Comparison of ENCODE assay signal across 11 mouse cellular contexts in the genomic region with DNA sequence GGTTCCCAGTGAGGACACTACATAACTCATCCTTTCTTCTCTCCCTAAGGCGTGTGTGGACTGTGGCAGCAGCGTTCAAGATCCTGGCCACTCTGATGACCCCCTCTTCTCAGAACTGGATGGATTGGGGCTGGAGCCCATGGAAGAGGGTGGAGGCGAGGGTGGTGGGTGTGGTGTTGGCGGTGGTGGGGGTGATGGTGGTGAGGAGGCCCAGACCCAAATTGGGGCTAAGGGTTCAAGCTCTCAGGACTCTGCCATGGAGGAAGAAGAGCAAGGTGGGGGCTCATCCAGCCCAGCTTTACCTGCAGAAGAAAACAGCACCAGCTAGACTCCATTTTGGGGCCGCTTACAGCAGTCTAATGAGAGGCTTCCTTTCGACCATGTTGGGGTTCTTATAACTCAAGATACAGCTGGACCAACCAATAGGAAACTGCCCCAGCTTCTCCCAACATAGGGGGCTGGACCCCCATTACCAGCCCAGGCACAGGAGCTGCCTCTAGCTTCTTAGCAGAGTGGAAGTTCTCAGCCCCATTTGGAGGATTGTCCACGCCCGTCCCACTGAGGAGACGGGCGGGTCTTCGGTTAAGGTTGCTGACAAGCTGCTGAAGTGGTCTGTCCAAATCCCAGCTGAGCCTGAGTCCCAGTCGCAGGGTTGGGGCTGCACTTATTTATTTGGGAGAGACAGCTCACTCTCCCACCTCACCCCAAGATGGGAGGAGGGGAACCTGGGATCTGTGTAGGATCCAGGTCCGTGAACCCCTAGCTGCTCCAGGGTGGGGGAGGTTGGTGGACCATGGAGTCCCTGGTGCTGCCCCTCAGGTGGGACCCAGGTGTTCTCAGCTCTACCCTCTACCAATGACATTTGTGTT. TPM values are rescaled to one million over a fixed set of nuclear protein-coding genes. Genes with fewer than 3 reads are reported as not detected.
A peak's percentile ranks its signal among the peaks of the same experiment; 100 is the strongest.
DNase-seq lines count a peak whose midpoint lies in the region; ATAC-seq and TF ChIP-seq lines count a peak whose summit lies in the region.
"Had no signal": no experiment of that assay in that cellular context is flagged by ENCODE, and none has a peak within 500 bp of the region (broad histone marks: within the 10 kb centered on the region; RNA-seq: fewer than 3 reads in every experiment).

No protein-coding gene starts in this region.

- H3K27me3 ChIP-seq in liver, embryonic 14.5 days (ENCODE audit: control insufficient read depth, insufficient read depth, low read length) = no peaks in the 10 kb centered on the region; the same call in 1 of the 2 replicates

- H3K9ac ChIP-seq in liver, embryonic 14.5 days (replicated peaks) = no peak overlapping the region

- ATAC-seq in liver, embryonic 14.5 days (ENCODE audit: insufficient read depth) = no peak

- H3K36me3 ChIP-seq in liver, embryonic 14.5 days (replicated peaks; ENCODE audit: control insufficient read depth, insufficient read depth, low read depth) = peaks cover 3% of the 10 kb centered on the region; the same call in 1 of the 2 replicates

- intact Hi-C loops in gastrocnemius, postnatal 14 days (cut with DNase I; ENCODE audit: low total_unique reads) = no loop called here

- no peaks in the 10 kb centered on the region for H3K9me3 ChIP-seq in liver, embryonic 14.5 days (ENCODE audit: control insufficient read depth, low read length)
- H3K9me3 ChIP-seq: megakaryocyte, embryonic 14.5 days had no signal

- 81% methylated on average over 13 of the region's 13 CpGs for WGBS in lung, adult 2 months
- 66% methylated on average over 13 of the region's 13 CpGs for WGBS in liver, embryonic 14.5 days (ENCODE audit: insufficient replicate concordance)

- peak overlapping the region; percentile 75 for H3K4me2 ChIP-seq in liver, embryonic 14.5 days (ENCODE audit: low read depth)

- H3K4me3 ChIP-seq in lung, adult 2 months (replicated peaks; ENCODE audit: extremely low read depth, low read depth, low read length) = no peak overlapping the region
- no peak overlapping the region for H3K4me3 ChIP-seq in liver, embryonic 14.5 days (ENCODE audit: insufficient read depth in 1 of 2, low read depth in 2 of 2, low read length in 2 of 2)

- no peak for TF ChIP-seq CTCF in lung, adult 2 months (IDR thresholded peaks at IDR 0.05; ENCODE audit: insufficient read depth, low read length)
- TF ChIP-seq CTCF in liver, embryonic 14.5 days (IDR thresholded peaks at IDR 0.05; ENCODE audit: low read depth) = no peak

- peak; percentile 33; the same call in 1 of the 2 replicates for TF ChIP-seq POLR2A in lung, adult 2 months (IDR thresholded peaks at IDR 0.05; ENCODE audit: borderline replicate concordance, extremely low read depth, low read depth, low read length)

- H3K27ac ChIP-seq in liver, embryonic 14.5 days = no peak overlapping the region
- H3K27ac ChIP-seq: kidney, postnatal 0 days had no signal

- TF ChIP-seq EP300 in liver, embryonic 14.5 days (IDR thresholded peaks at IDR 0.05; ENCODE audit: low read depth) = no peak

- DNase-seq in gastrocnemius, postnatal 10 days = peak; percentile 13
- DNase-seq in gastrocnemius, postnatal 14 days = no peak
- no peak for DNase-seq in lung, adult 2 months
- DNase-seq in lung, postnatal 25 days (ENCODE audit: low spot score) = no peak
- DNase-seq in T-cell, adult 2 months (ENCODE audit: low spot score) = peak; percentile 14
- DNase-seq in liver, embryonic 14.5 days (ENCODE audit: low read depth in 3 of 3, low spot score in 3 of 3) = no peak
- no peak for DNase-seq in ovary, adult 18-20 months (ENCODE audit: low spot score)
- no peak for DNase-seq in gastrocnemius, adult 8-10 months (ENCODE audit: low spot score in 2 of 2)
- DNase-seq: right cerebral cortex, postnatal 14 days had no signal

- peaks cover 4% of the 10 kb centered on the region; the same call in 1 of the 2 replicates for H3K4me1 ChIP-seq in lung, adult 2 months (ENCODE audit: control insufficient read depth, insufficient read depth, low read length)
- H3K4me1 ChIP-seq in liver, embryonic 14.5 days (replicated peaks; ENCODE audit: control insufficient read depth in 2 of 2, insufficient read depth in 2 of 2, low read length in 1 of 2) = peaks cover 4 to 17% of the 10 kb centered on the region in 2 experiments

RNA-seq across cellular contexts. Expression of a gene that starts 10.9 kb away (rescaled TPM):
- total RNA-seq in gastrocnemius, postnatal 10 days (2021) = not detected
- under 1 TPM in 1 of 2 experiments, not detected in 1; 0.10 TPM for total RNA-seq in gastrocnemius, postnatal 14 days (2021)
- polyA plus RNA-seq in lung, adult 2 months (2012; rRNA removed) = 0.25 and 0.95 TPM in 2 replicates
- polyA plus RNA-seq in liver, embryonic 14.5 days (2012; rRNA removed) = 0.08 and 0.12 TPM in 2 replicates
- polyA plus RNA-seq in liver, embryonic 14.5 days (2014; fragmentation: Nextera tagmentation; extraction: Ambion mirVana) = 0.05 TPM in 1 of 2 replicates, not detected in the other
- not detected for total RNA-seq in gastrocnemius, adult 8-10 months (2022)

RNA-seq across cellular contexts. Expression of a gene that starts 13.1 kb away (rescaled TPM):
- total RNA-seq in gastrocnemius, postnatal 10 days (2021) = under 1 TPM; 0.27 to 0.49 TPM
- under 1 TPM in 1 of 2 experiments, not detected in 1; 0.18 TPM for total RNA-seq in gastrocnemius, postnatal 14 days (2021)
- polyA plus RNA-seq in lung, adult 2 months (2012; rRNA removed) = 1.1 and 1.2 TPM in 2 replicates
- polyA plus RNA-seq in liver, embryonic 14.5 days (2012; rRNA removed) = 0.05 and 0.08 TPM in 2 replicates
- not detected in 2 replicates for polyA plus RNA-seq in liver, embryonic 14.5 days (2014; fragmentation: Nextera tagmentation; extraction: Ambion mirVana)
- under 1 TPM in 1 of 4 experiments, not detected in 3; 0.18 TPM for total RNA-seq in gastrocnemius, adult 8-10 months (2022)

RNA-seq across cellular contexts. Expression of a gene that starts 14.2 kb away (rescaled TPM):
- total RNA-seq in gastrocnemius, postnatal 10 days (2021) = 10 to 100 TPM; 17.5 to 78.6 TPM
- 10 to 100 TPM; 22.1 to 77.5 TPM for total RNA-seq in gastrocnemius, postnatal 14 days (2021)
- polyA plus RNA-seq in lung, adult 2 months (2012; rRNA removed) = 36.8 and 78.5 TPM in 2 replicates
- polyA plus RNA-seq in liver, embryonic 14.5 days (2012; rRNA removed) = 1.8 and 1.9 TPM in 2 replicates
- polyA plus RNA-seq in liver, embryonic 14.5 days (2014; fragmentation: Nextera tagmentation; extraction: Ambion mirVana) = 3.0 and 4.2 TPM in 2 replicates
- total RNA-seq in gastrocnemius, adult 8-10 months (2022) = 10 to 100 TPM; 58.8 to 81.4 (median 70.4) TPM

RNA-seq across cellular contexts. Expression of a gene that starts 16.4 kb away (rescaled TPM):
- under 1 TPM in 1 of 2 experiments, not detected in 1; 0.27 TPM for total RNA-seq in gastrocnemius, postnatal 10 days (2021)
- total RNA-seq in gastrocnemius, postnatal 14 days (2021) = not detected
- polyA plus RNA-seq in lung, adult 2 months (2012; rRNA removed) = 2.6 and 23.9 TPM in 2 replicates
- polyA plus RNA-seq in liver, embryonic 14.5 days (2012; rRNA removed) = 0.05 and 0.38 TPM in 2 replicates
- 0.15 TPM in 1 of 2 replicates, not detected in the other for polyA plus RNA-seq in liver, embryonic 14.5 days (2014; fragmentation: Nextera tagmentation; extraction: Ambion mirVana)
- total RNA-seq in gastrocnemius, adult 8-10 months (2022) = under 1 TPM in 1 of 4 experiments, not detected in 3; 0.21 TPM

RNA-seq across cellular contexts. Expression of a gene that starts 21.0 kb away (rescaled TPM):
- total RNA-seq in gastrocnemius, postnatal 10 days (2021) = 10 to 100 TPM; 52.4 to 55.8 TPM
- 10 to 100 TPM; 37.9 to 39.7 TPM for total RNA-seq in gastrocnemius, postnatal 14 days (2021)
- 120 and 129 TPM in 2 replicates for polyA plus RNA-seq in lung, adult 2 months (2012; rRNA removed)
- 23.0 and 23.1 TPM in 2 replicates for polyA plus RNA-seq in liver, embryonic 14.5 days (2012; rRNA removed)
- polyA plus RNA-seq in liver, embryonic 14.5 days (2014; fragmentation: Nextera tagmentation; extraction: Ambion mirVana) = 11.4 and 12.6 TPM in 2 replicates
- 10 to 100 TPM; 31.4 to 39.6 (median 35.6) TPM for total RNA-seq in gastrocnemius, adult 8-10 months (2022)

Comparison
In these comparisons a context has a peak if more than half of its experiments do, and no peak if none do; other contexts are left out.
1. DNase-seq: peak in gastrocnemius, postnatal 10 days (single experiment) and T-cell, adult 2 months (single experiment); none in gastrocnemius, postnatal 14 days (single experiment), lung, adult 2 months (single experiment), lung, postnatal 25 days (single experiment), liver, embryonic 14.5 days (0 of 3), ovary, adult 18-20 months (single experiment) and gastrocnemius, adult 8-10 months (0 of 2).